Mouse (Mus musculus) midbrain, embryonic 12.5 days (tissue): Measurements from ENCODE around the gene Tpm3-rs7. TPM values are rescaled to one million over a fixed set of nuclear protein-coding genes. Genes with fewer than 3 reads are reported as not detected.
"Not testable (repeated sequence)": the region's sequence is repeated elsewhere in the genome, so short reads cannot be mapped to it uniquely, and the experiment has no call there.

Experiments
- ATAC-seq: fragments of 200-750 bp; cut with Nextera tagmentation; 2 replicates; pipeline ENCODE4 v1.8.0; 2017; ENCODE audit warnings: low read depth, moderate TSS enrichment, moderate library complexity; ENCODE audit not compliant: low FRiP score
- H3K27ac ChIP-seq: fragments of 300-500 bp; sonication (generic); replicated peaks from 2 replicates; pipeline ENCODE4 v1.5.1; 2016; ENCODE audit warnings: mild to moderate bottlenecking
- H3K27me3 ChIP-seq: fragments of 300-500 bp; sonication (generic); 2 replicates; pipeline ENCODE4 v1.6.1; 2016; ENCODE audit warnings: mild to moderate bottlenecking
- H3K36me3 ChIP-seq: fragments of 300-500 bp; sonication (generic); 2 replicates; pipeline ENCODE4 v1.6.1; 2016
- H3K4me1 ChIP-seq: fragments of 300-500 bp; sonication (generic); 2 replicates; pipeline ENCODE4 v1.6.1; 2016
- H3K4me2 ChIP-seq: fragments of 300-500 bp; sonication (generic); replicated peaks from 2 replicates; pipeline ENCODE4 v1.6.1; 2016; ENCODE audit warnings: mild to moderate bottlenecking, moderate library complexity
- H3K4me3 ChIP-seq: fragments of 300-500 bp; sonication (generic); 2 replicates; pipeline ENCODE4 v1.5.1; 2016; ENCODE audit warnings: mild to moderate bottlenecking
- H3K9ac ChIP-seq: fragments of 300-500 bp; sonication (generic); replicated peaks from 2 replicates; pipeline ENCODE4 v1.6.1; 2016; ENCODE audit warnings: mild to moderate bottlenecking, moderate library complexity
- H3K9me3 ChIP-seq: fragments of 300-500 bp; sonication (generic); 2 replicates; pipeline ENCODE4 v1.6.1; 2016; ENCODE audit warnings: mild to moderate bottlenecking
- WGBS: fragments of 180-500 bp; shearing (Covaris S2); methylation state at CpG from one replicate; pipeline ENCODE4 v1.1.7; 2016; 5-methylcytosine and 5-hydroxymethylcytosine counted together
- polyA plus RNA-seq: library from polyadenylated mRNA; unstranded; fragments of >200 nt; fragmentation: Nextera tagmentation; extraction: Ambion mirVana; gene quantifications from 2 replicates; pipeline ENCODE4 v1.2.1, GENCODE M21; 2016

The Tpm3-rs7 gene
- 5.9 and 6.3 TPM in 2 replicates for polyA plus RNA-seq

GRCm38 (mm10) chr14:113314499-113314898, at the start of gene Tpm3-rs7:
TSS of gene Tpm3-rs7 (plus strand) at chr14:113314608.
- 94% methylated on average over 16 of the region's 16 CpGs for WGBS
- H3K4me2 ChIP-seq, ATAC-seq, H3K27me3 ChIP-seq, H3K4me3 ChIP-seq, H3K9ac ChIP-seq, H3K9me3 ChIP-seq, H3K36me3 ChIP-seq, H3K4me1 ChIP-seq, H3K27ac ChIP-seq: not testable (repeated sequence)

- Histone ChIP-seq H3K4me2 (no peak overlapping the region), H3K4me3 (no peak overlapping the region), H3K36me3 (no peaks in the 10 kb centered on the region), H3K27ac (no peak overlapping the region), H3K4me1 (no peaks in the 10 kb centered on the region), H3K9ac (no peak overlapping the region), H3K9me3 (no peaks in the 10 kb centered on the region), H3K27me3 (no peaks in the 10 kb centered on the region)
- WGBS, result 87% methylated on average over 1 of the region's 1 CpGs
- no peak for ATAC-seq
Measured at GRCm38 (mm10) chr14:113317023-113317422, 2.6 kb downstream of the Tpm3-rs7 start.

- no peak for ATAC-seq
- Histone ChIP-seq H3K9me3 (0 out of 2 replicates have a peak, but pooled peaks cover 4% of the 10 kb centered on the region), H3K27ac (no peak overlapping the region), H3K27me3 (no peaks in the 10 kb centered on the region), H3K36me3 (no peaks in the 10 kb centered on the region), H3K4me3 (no peak overlapping the region), H3K9ac (no peak overlapping the region), H3K4me2 (no peak overlapping the region), H3K4me1 (no peaks in the 10 kb centered on the region)
- WGBS, result 76% methylated on average over 1 of the region's 1 CpGs
Measured at GRCm38 (mm10) chr14:113363361-113363760, 49.0 kb downstream of the Tpm3-rs7 start.
